Mouse (Mus musculus) forebrain, embryonic 13.5 days (tissue): ENCODE measurements at regions not wholly inside any gene's neighbourhood (a gene's known extent, or its start where the extent isn't known, plus 50 kb on each side); places are given as distances from the start of the nearest gene placed in this dataset.
"Not testable (repeated sequence)": the region's sequence is repeated elsewhere in the genome, so short reads cannot be mapped to it uniquely, and the experiment has no call there.

ENCODE experiments used
- ATAC-seq: fragments of 200-750 bp; cut with Nextera tagmentation; 2 replicates; pipeline ENCODE4 v1.8.0; 2017
- H3K27ac ChIP-seq: fragments of 300-500 bp; sonication (generic); 2 replicates; pipeline ENCODE4 v1.5.1; 2015; ENCODE audit warnings: inconsistent platforms, mild to moderate bottlenecking, moderate library complexity
- H3K27me3 ChIP-seq: fragments of 300-500 bp; sonication (generic); 2 replicates; pipeline ENCODE4 v1.6.1; 2015; ENCODE audit warnings: mild to moderate bottlenecking, inconsistent platforms
- H3K36me3 ChIP-seq: fragments of 300-500 bp; sonication (generic); 2 replicates; pipeline ENCODE4 v1.6.1; 2015; ENCODE audit warnings: mild to moderate bottlenecking, inconsistent platforms; ENCODE audit not compliant: poor library complexity, severe bottlenecking
- H3K4me1 ChIP-seq: fragments of 300-500 bp; sonication (generic); 2 replicates; pipeline ENCODE4 v1.6.1; 2015; ENCODE audit warnings: inconsistent platforms
- H3K4me2 ChIP-seq: fragments of 300-500 bp; sonication (generic); 2 replicates; pipeline ENCODE4 v1.6.1; 2015; ENCODE audit warnings: inconsistent platforms, mild to moderate bottlenecking, moderate library complexity
- H3K4me3 ChIP-seq: fragments of 300-500 bp; sonication (generic); 2 replicates; pipeline ENCODE4 v1.5.1; 2015; ENCODE audit warnings: mild to moderate bottlenecking, inconsistent platforms
- H3K9ac ChIP-seq: fragments of 300-500 bp; sonication (generic); 2 replicates; pipeline ENCODE4 v1.6.1; 2015; ENCODE audit warnings: mild to moderate bottlenecking, inconsistent platforms
- H3K9me3 ChIP-seq: fragments of 300-500 bp; sonication (generic); replicated peaks from 2 replicates; pipeline ENCODE4 v1.6.1; 2016; ENCODE audit warnings: inconsistent platforms
- WGBS: fragments of 180-500 bp; shearing (Covaris S2); methylation state at CpG from one replicate; pipeline ENCODE4 v1.1.7; 2015; 5-methylcytosine and 5-hydroxymethylcytosine counted together

- no peaks in the 10 kb centered on the region for H3K4me1 ChIP-seq
- 9% methylated on average over 3 of the region's 3 CpGs for WGBS
- H3K9me3 ChIP-seq: no peaks in the 10 kb centered on the region
- H3K4me2 ChIP-seq: no peak overlapping the region
- H3K27ac ChIP-seq: no peak overlapping the region
- H3K4me3 ChIP-seq: no peak overlapping the region
- peak; percentile 57; the same call in 1 of the 2 replicates for ATAC-seq
- no peaks in the 10 kb centered on the region for H3K36me3 ChIP-seq
- no peak overlapping the region for H3K9ac ChIP-seq
- no peaks in the 10 kb centered on the region for H3K27me3 ChIP-seq
Observed at GRCm38 (mm10) chr8:62356185-62356584, 233.2 kb upstream of the Anxa10 start.

DNA sequence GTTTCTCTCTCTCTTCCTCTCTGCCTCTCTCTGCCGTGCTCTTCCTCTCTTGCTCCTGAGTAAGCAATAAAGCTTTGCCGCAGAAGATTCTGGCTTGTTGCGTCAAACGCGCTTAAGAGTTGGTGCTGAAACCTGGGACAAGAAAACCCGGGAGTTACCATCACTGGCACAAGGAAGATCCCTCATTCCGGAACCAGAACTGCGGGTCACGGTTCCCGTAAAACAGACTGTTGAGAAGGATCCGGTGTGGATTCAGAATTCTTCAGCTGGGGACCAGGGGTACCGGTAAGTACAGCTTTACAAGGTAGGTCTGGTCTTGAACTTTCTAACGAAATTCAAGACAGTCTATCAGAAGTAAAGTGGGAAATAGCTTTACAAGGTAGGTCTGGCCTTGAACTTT, 221.0 kb upstream of the Anxa10 start:
- WGBS: 97% methylated on average over 13 of the region's 13 CpGs
- H3K9me3 ChIP-seq, H3K36me3 ChIP-seq, H3K4me3 ChIP-seq, H3K27me3 ChIP-seq, H3K4me1 ChIP-seq, H3K4me2 ChIP-seq, H3K27ac ChIP-seq, ATAC-seq, H3K9ac ChIP-seq: not testable (repeated sequence)
